Mouse (Mus musculus): Measurements from ENCODE around the gene 9930021J03Rik. TPM values are rescaled to one million over a fixed set of nuclear protein-coding genes. Genes with fewer than 3 reads are reported as not detected.

Gene 9930021J03Rik
- polyA plus RNA-seq, 1 experiment from 2014 or later, result 8.9 TPM

GRCm38 (mm10) chr19:29713451-29713850 lies 92.3 kb downstream of the 9930021J03Rik start:
- Histone ChIP-seq H3K27me3 (ENCODE audit: control insufficient read depth, insufficient read depth, low read length) (no peaks in the 10 kb centered on the region), H3K4me2 (replicated peaks; ENCODE audit: low read depth, low read length) (no peak overlapping the region), H3K9me3 (ENCODE audit: control insufficient read depth, low read depth, low read length) (no peaks in the 10 kb centered on the region), H3K36me3 (ENCODE audit: control insufficient read depth, insufficient read depth, low read length) (peaks cover 20% of the 10 kb centered on the region), H3K27ac (ENCODE audit: low read length) (no peak overlapping the region), H3K4me3 (ENCODE audit: low read depth, low read length) (no peak overlapping the region), H3K4me1 (ENCODE audit: control insufficient read depth, insufficient read depth, low read length) (no peaks in the 10 kb centered on the region), H3K9ac (replicated peaks; ENCODE audit: low read depth, low read length) (no peak overlapping the region)
- no peak for ATAC-seq (ENCODE audit: insufficient number of reproducible peaks, insufficient read depth, low FRiP score, low read depth)
- 87% methylated on average over 4 of the region's 4 CpGs for WGBS

- no peak overlapping the region for H3K9ac ChIP-seq (replicated peaks; ENCODE audit: low read depth, low read length)
- H3K27me3 ChIP-seq (ENCODE audit: control insufficient read depth, insufficient read depth, low read length), result no peaks in the 10 kb centered on the region
- no peak overlapping the region for H3K27ac ChIP-seq (ENCODE audit: low read length)
- no peaks in the 10 kb centered on the region for H3K4me1 ChIP-seq (ENCODE audit: control insufficient read depth, insufficient read depth, low read length)
- 80% methylated on average over 3 of the region's 3 CpGs for WGBS
- no peak for ATAC-seq (ENCODE audit: insufficient number of reproducible peaks, insufficient read depth, low FRiP score, low read depth)
- H3K4me2 ChIP-seq (replicated peaks; ENCODE audit: low read depth, low read length), result no peak overlapping the region
- peaks cover 3% of the 10 kb centered on the region; the same call in 1 of the 2 replicates for H3K36me3 ChIP-seq (ENCODE audit: control insufficient read depth, insufficient read depth, low read length)
- H3K9me3 ChIP-seq (ENCODE audit: control insufficient read depth, low read depth, low read length), result no peaks in the 10 kb centered on the region
- no peak overlapping the region for H3K4me3 ChIP-seq (ENCODE audit: low read depth, low read length)
These were observed 96.3 kb downstream of the 9930021J03Rik start for GRCm38 (mm10) chr19:29709461-29709860.

- WGBS, result 46% methylated on average over 5 of the region's 5 CpGs
- peak overlapping the region; percentile 34; the same call in 1 of the 2 replicates for H3K4me2 ChIP-seq (replicated peaks; ENCODE audit: low read depth, low read length)
- H3K36me3 ChIP-seq (ENCODE audit: control insufficient read depth, insufficient read depth, low read length), result peaks cover under 1% of the 10 kb centered on the region; the same call in 1 of the 2 replicates
- no peaks in the 10 kb centered on the region for H3K27me3 ChIP-seq (ENCODE audit: control insufficient read depth, insufficient read depth, low read length)
- H3K9ac ChIP-seq (replicated peaks; ENCODE audit: low read depth, low read length), result no peak overlapping the region
- H3K4me1 ChIP-seq (ENCODE audit: control insufficient read depth, insufficient read depth, low read length), result no peaks in the 10 kb centered on the region
- no peak for ATAC-seq (ENCODE audit: insufficient number of reproducible peaks, insufficient read depth, low FRiP score, low read depth)
- H3K9me3 ChIP-seq (ENCODE audit: control insufficient read depth, low read depth, low read length), result no peaks in the 10 kb centered on the region
- no peak overlapping the region for H3K27ac ChIP-seq (ENCODE audit: low read length)
- no peak overlapping the region for H3K4me3 ChIP-seq (ENCODE audit: low read depth, low read length)
These were observed 97.3 kb downstream of the 9930021J03Rik start for GRCm38 (mm10) chr19:29708461-29708860.

GRCm38 (mm10) chr19:29708003-29708402 lies 97.8 kb downstream of the 9930021J03Rik start:
- no peak overlapping the region for H3K9ac ChIP-seq (replicated peaks; ENCODE audit: low read depth, low read length)
- H3K4me1 ChIP-seq (ENCODE audit: control insufficient read depth, insufficient read depth, low read length), result no peaks in the 10 kb centered on the region
- no peak for ATAC-seq (ENCODE audit: insufficient number of reproducible peaks, insufficient read depth, low FRiP score, low read depth)
- no peaks in the 10 kb centered on the region for H3K27me3 ChIP-seq (ENCODE audit: control insufficient read depth, insufficient read depth, low read length)
- no peak overlapping the region for H3K4me3 ChIP-seq (ENCODE audit: low read depth, low read length)
- no peaks in the 10 kb centered on the region for H3K36me3 ChIP-seq (ENCODE audit: control insufficient read depth, insufficient read depth, low read length)
- H3K27ac ChIP-seq (ENCODE audit: low read length), result no peak overlapping the region
- 38% methylated on average over 14 of the region's 14 CpGs for WGBS
- H3K9me3 ChIP-seq (ENCODE audit: control insufficient read depth, low read depth, low read length), result no peaks in the 10 kb centered on the region
- peak overlapping the region; percentile 34 for H3K4me2 ChIP-seq (replicated peaks; ENCODE audit: low read depth, low read length)

- 81% methylated on average over 9 of the region's 9 CpGs for WGBS
- ATAC-seq (ENCODE audit: insufficient number of reproducible peaks, insufficient read depth, low FRiP score, low read depth), result no peak
- Histone ChIP-seq H3K36me3 (ENCODE audit: control insufficient read depth, insufficient read depth, low read length) (no peaks in the 10 kb centered on the region), H3K4me3 (ENCODE audit: low read depth, low read length) (no peak overlapping the region), H3K9ac (replicated peaks; ENCODE audit: low read depth, low read length) (no peak overlapping the region), H3K4me1 (ENCODE audit: control insufficient read depth, insufficient read depth, low read length) (no peaks in the 10 kb centered on the region), H3K27me3 (ENCODE audit: control insufficient read depth, insufficient read depth, low read length) (no peaks in the 10 kb centered on the region), H3K4me2 (replicated peaks; ENCODE audit: low read depth, low read length) (0 out of 2 replicates have a peak overlapping the region, but pooled peaks have one; percentile 34), H3K9me3 (ENCODE audit: control insufficient read depth, low read depth, low read length) (no peaks in the 10 kb centered on the region), H3K27ac (ENCODE audit: low read length) (no peak overlapping the region)
These were observed 98.4 kb downstream of the 9930021J03Rik start for GRCm38 (mm10) chr19:29707314-29707898.

- Histone ChIP-seq H3K27me3 (ENCODE audit: control insufficient read depth, insufficient read depth, low read length) (no peaks in the 10 kb centered on the region), H3K27ac (ENCODE audit: low read length) (no peak overlapping the region), H3K9ac (replicated peaks; ENCODE audit: low read depth, low read length) (no peak overlapping the region), H3K4me3 (ENCODE audit: low read depth, low read length) (no peak overlapping the region), H3K36me3 (ENCODE audit: control insufficient read depth, insufficient read depth, low read length) (no peaks in the 10 kb centered on the region), H3K4me2 (replicated peaks; ENCODE audit: low read depth, low read length) (no peak overlapping the region), H3K9me3 (ENCODE audit: control insufficient read depth, low read depth, low read length) (no peaks in the 10 kb centered on the region), H3K4me1 (ENCODE audit: control insufficient read depth, insufficient read depth, low read length) (no peaks in the 10 kb centered on the region)
- ATAC-seq (ENCODE audit: insufficient number of reproducible peaks, insufficient read depth, low FRiP score, low read depth), result no peak
- 91% methylated on average over 13 of the region's 13 CpGs for WGBS
These were observed 101.4 kb downstream of the 9930021J03Rik start for GRCm38 (mm10) chr19:29704436-29704835.

- ATAC-seq (ENCODE audit: insufficient number of reproducible peaks, insufficient read depth, low FRiP score, low read depth), result no peak
- Histone ChIP-seq H3K9me3 (ENCODE audit: control insufficient read depth, low read depth, low read length) (no peaks in the 10 kb centered on the region), H3K4me1 (ENCODE audit: control insufficient read depth, insufficient read depth, low read length) (no peaks in the 10 kb centered on the region), H3K27ac (ENCODE audit: low read length) (no peak overlapping the region), H3K9ac (replicated peaks; ENCODE audit: low read depth, low read length) (no peak overlapping the region), H3K36me3 (ENCODE audit: control insufficient read depth, insufficient read depth, low read length) (no peaks in the 10 kb centered on the region), H3K27me3 (ENCODE audit: control insufficient read depth, insufficient read depth, low read length) (no peaks in the 10 kb centered on the region), H3K4me2 (replicated peaks; ENCODE audit: low read depth, low read length) (no peak overlapping the region), H3K4me3 (ENCODE audit: low read depth, low read length) (no peak overlapping the region)
- WGBS, result 59% methylated on average over 4 of the region's 4 CpGs
These were observed 104.1 kb downstream of the 9930021J03Rik start for GRCm38 (mm10) chr19:29701707-29702106.

- Histone ChIP-seq H3K27me3 (ENCODE audit: control insufficient read depth, insufficient read depth, low read length) (no peaks in the 10 kb centered on the region), H3K36me3 (ENCODE audit: control insufficient read depth, insufficient read depth, low read length) (no peaks in the 10 kb centered on the region), H3K4me1 (ENCODE audit: control insufficient read depth, insufficient read depth, low read length) (no peaks in the 10 kb centered on the region), H3K9me3 (ENCODE audit: control insufficient read depth, low read depth, low read length) (no peaks in the 10 kb centered on the region; the same call in 1 of the 2 replicates), H3K9ac (replicated peaks; ENCODE audit: low read depth, low read length) (no peak within 1 kb of the TSS), H3K4me3 (ENCODE audit: low read depth, low read length) (no peak within 1 kb of the TSS), H3K4me2 (replicated peaks; ENCODE audit: low read depth, low read length) (no peak within 1 kb of the TSS), H3K27ac (ENCODE audit: low read length) (no peak within 1 kb of the TSS)
- 52% methylated on average over 3 of the region's 3 CpGs for WGBS
- no peak for ATAC-seq (ENCODE audit: insufficient number of reproducible peaks, insufficient read depth, low FRiP score, low read depth)
These were observed 108.4 kb downstream of the 9930021J03Rik start, which contains the start of gene Mlana for GRCm38 (mm10) chr19:29697245-29697874. TSS of gene Mlana (plus strand) at chr19:29697824.
